Mouse (Mus musculus) erythroblast, embryonic 14.5 days (primary cell): ENCODE data around the gene Gm37240. TPM values are rescaled to one million over a fixed set of nuclear protein-coding genes. Genes with fewer than 3 reads are reported as not detected.

Experiments
- H3K27me3 ChIP-seq: 2 replicates; pipeline ENCODE4 v1.6.1; 2012; ENCODE audit warnings: inconsistent platforms; ENCODE audit not compliant: control insufficient read depth
- H3K36me3 ChIP-seq: 2 replicates; pipeline ENCODE4 v1.6.1; 2012; ENCODE audit warnings: mild to moderate bottlenecking, inconsistent platforms; ENCODE audit not compliant: control insufficient read depth
- H3K4me1 ChIP-seq: 2 replicates; pipeline ENCODE4 v1.6.1; 2012; ENCODE audit warnings: inconsistent platforms; ENCODE audit not compliant: control insufficient read depth
- H3K4me3 ChIP-seq: replicated peaks from 2 replicates; pipeline ENCODE3; 2012; ENCODE audit warnings: moderate library complexity, mild to moderate bottlenecking, inconsistent platforms
- H3K9me3 ChIP-seq: 2 replicates; pipeline ENCODE4 v1.6.1; 2012; ENCODE audit warnings: low read length, inconsistent platforms, mixed read lengths; ENCODE audit not compliant: control insufficient read depth
- GATA1 ChIP-seq: IDR thresholded peaks from 2 replicates; pipeline ENCODE4 v1.6.1; 2012; ENCODE audit warnings: low read length, inconsistent platforms, mixed read lengths
- TAL1 ChIP-seq: IDR thresholded peaks from 3 replicates; pipeline ENCODE4 v1.6.1; 2012; ENCODE audit warnings: low read length, inconsistent platforms, mixed read lengths
- polyA plus RNA-seq: library from polyadenylated mRNA; stranded (reverse); fragments of >175 nt; gene quantifications from 2 replicates; pipeline ENCODE4 v1.2.3, GENCODE M21; 2012

Gene Gm37240
- polyA plus RNA-seq, 1 experiment = not detected

DNA sequence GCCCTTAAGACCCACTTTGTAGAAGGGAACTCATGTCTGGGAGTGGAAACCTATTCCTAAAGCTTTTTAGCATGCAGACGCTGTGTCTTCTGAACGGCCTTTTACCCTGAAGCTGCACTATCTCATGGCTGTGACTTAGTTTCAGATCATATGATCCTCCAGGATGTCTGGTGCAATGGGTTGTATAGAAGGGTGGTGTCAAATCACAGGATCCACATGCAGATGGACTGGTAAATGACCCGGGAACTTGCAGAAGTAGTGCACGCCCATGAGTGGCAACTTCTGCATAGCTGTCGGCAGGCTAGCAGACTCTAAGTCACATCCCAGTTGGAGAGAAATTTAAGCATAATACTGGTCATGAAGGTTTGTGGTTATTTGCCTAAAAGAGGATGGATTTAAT lies 1139.2 kb downstream of the Gm37240 start:
- no peaks in the 10 kb centered on the region for H3K9me3 ChIP-seq
- no peak overlapping the region for H3K4me3 ChIP-seq
- no peaks in the 10 kb centered on the region; the same call in 1 of the 2 replicates for H3K4me1 ChIP-seq
- no peaks in the 10 kb centered on the region for H3K36me3 ChIP-seq
- no peak for TF ChIP-seq TAL1
- TF ChIP-seq GATA1 = no peak
- peaks cover 26% of the 10 kb centered on the region for H3K27me3 ChIP-seq

DNA sequence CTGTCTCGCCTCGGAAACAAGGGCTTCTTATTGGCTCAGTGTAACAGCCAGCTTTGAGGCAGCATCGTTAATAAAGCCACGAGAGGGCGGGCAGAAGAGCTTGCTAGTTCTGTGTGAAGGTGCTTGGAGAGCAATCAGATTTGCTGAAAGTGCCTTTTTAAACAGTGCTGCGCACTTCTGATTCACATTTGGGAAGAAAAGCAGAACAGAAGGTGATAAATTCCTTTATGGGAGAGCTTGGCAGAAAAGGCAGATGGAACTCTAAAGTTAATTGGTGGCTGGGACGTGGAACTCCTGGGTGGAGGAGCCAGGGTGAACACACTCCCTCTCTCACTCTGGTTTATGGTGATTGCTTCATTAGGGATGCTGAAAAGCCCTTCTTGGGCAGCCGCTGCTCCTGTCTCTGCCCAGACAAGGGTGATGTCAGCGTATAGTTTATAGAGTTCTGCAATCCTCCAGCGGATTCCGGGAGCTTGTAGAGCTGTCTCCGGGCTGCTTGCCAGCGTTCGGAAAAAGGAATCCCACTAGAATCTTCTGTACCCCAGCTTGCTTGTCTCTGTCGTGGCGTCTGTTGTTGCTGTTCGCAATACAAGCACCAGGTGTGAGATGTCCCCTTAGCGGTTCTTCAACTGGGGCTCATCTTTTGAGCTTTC lies 1141.7 kb downstream of the Gm37240 start:
- peaks cover 26% of the 10 kb centered on the region for H3K27me3 ChIP-seq

GRCm38 (mm10) chr3:84744707-84745106 lies 1142.6 kb downstream of the Gm37240 start:
- no peaks in the 10 kb centered on the region for H3K36me3 ChIP-seq
- no peaks in the 10 kb centered on the region for H3K9me3 ChIP-seq
- H3K4me1 ChIP-seq = no peaks in the 10 kb centered on the region; the same call in 1 of the 2 replicates
- H3K4me3 ChIP-seq = no peak overlapping the region
- H3K27me3 ChIP-seq = peaks cover 24% of the 10 kb centered on the region
- TF ChIP-seq TAL1 (no peak), GATA1 (no peak)

More for the DNA sequence above, 1141.7 kb downstream of the Gm37240 start:
- Histone ChIP-seq H3K4me3 (no peak overlapping the region), H3K9me3 (no peaks in the 10 kb centered on the region), H3K36me3 (no peaks in the 10 kb centered on the region), H3K4me1 (no peaks in the 10 kb centered on the region; the same call in 1 of the 2 replicates)
- TF ChIP-seq TAL1 = no peak
- TF ChIP-seq GATA1 = no peak

DNA sequence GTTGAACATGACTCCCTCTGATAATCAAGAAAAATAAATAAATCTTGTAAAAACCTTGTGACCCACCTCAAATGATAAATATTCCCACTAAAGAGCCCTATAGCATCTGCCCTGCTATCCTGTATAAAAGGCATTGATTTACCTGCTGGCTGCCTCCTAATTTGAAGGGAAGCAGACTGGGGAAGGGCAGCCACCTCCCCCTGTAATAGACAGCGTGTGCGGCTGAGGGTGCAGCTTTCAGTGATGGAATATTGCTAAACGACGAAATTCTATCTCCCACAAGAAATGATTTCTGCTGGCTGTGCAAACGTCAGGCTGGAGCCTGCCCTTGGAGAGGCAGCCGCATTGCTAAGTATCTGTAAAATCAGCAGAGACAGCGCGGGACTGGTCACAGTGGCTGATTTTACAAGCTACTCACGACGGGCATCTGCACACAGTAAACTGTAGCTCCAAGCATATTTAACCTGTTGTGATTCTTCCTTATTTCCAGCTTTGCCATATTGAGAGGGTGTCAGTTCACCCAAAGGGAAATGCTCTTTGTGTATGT lies 1147.2 kb downstream of the Gm37240 start:
- H3K36me3 ChIP-seq = no peaks in the 10 kb centered on the region
- H3K9me3 ChIP-seq = no peaks in the 10 kb centered on the region
- no peak for TF ChIP-seq GATA1
- TF ChIP-seq TAL1 = no peak
- no peaks in the 10 kb centered on the region for H3K4me1 ChIP-seq
- no peak overlapping the region for H3K4me3 ChIP-seq
- peaks cover 9% of the 10 kb centered on the region for H3K27me3 ChIP-seq

- TF ChIP-seq GATA1 (no peak), TAL1 (no peak)
- Histone ChIP-seq H3K4me3 (no peak overlapping the region), H3K36me3 (no peaks in the 10 kb centered on the region), H3K9me3 (no peaks in the 10 kb centered on the region), H3K27me3 (peaks cover 29% of the 10 kb centered on the region), H3K4me1 (peaks cover 2% of the 10 kb centered on the region; the same call in 1 of the 2 replicates)
These were observed 1150.2 kb downstream of the Gm37240 start for GRCm38 (mm10) chr3:84737137-84737536.

- H3K36me3 ChIP-seq = no peaks in the 10 kb centered on the region
- TF ChIP-seq GATA1 (no peak), TAL1 (no peak)
- H3K4me1 ChIP-seq = peaks cover 2% of the 10 kb centered on the region; the same call in 1 of the 2 replicates
- no peaks in the 10 kb centered on the region for H3K9me3 ChIP-seq
- no peak overlapping the region for H3K4me3 ChIP-seq
- peaks cover 43% of the 10 kb centered on the region for H3K27me3 ChIP-seq
These were observed 1151.6 kb downstream of the Gm37240 start for GRCm38 (mm10) chr3:84735716-84736115.

GRCm38 (mm10) chr3:84732516-84732915 lies 1154.8 kb downstream of the Gm37240 start:
- peaks cover 2% of the 10 kb centered on the region; the same call in 1 of the 2 replicates for H3K4me1 ChIP-seq
- peaks cover 55% of the 10 kb centered on the region for H3K27me3 ChIP-seq
- H3K9me3 ChIP-seq = no peaks in the 10 kb centered on the region
- no peaks in the 10 kb centered on the region for H3K36me3 ChIP-seq
- H3K4me3 ChIP-seq = no peak overlapping the region
- TF ChIP-seq TAL1 (no peak), GATA1 (no peak)

- H3K9me3 ChIP-seq = no peaks in the 10 kb centered on the region
- no peaks in the 10 kb centered on the region for H3K36me3 ChIP-seq
- peaks cover 55% of the 10 kb centered on the region for H3K27me3 ChIP-seq
- no peak overlapping the region for H3K4me3 ChIP-seq
- no peak for TF ChIP-seq GATA1
- TF ChIP-seq TAL1 = no peak
- peaks cover 2% of the 10 kb centered on the region; the same call in 1 of the 2 replicates for H3K4me1 ChIP-seq
These were observed 1155.3 kb downstream of the Gm37240 start for GRCm38 (mm10) chr3:84732016-84732502.

DNA sequence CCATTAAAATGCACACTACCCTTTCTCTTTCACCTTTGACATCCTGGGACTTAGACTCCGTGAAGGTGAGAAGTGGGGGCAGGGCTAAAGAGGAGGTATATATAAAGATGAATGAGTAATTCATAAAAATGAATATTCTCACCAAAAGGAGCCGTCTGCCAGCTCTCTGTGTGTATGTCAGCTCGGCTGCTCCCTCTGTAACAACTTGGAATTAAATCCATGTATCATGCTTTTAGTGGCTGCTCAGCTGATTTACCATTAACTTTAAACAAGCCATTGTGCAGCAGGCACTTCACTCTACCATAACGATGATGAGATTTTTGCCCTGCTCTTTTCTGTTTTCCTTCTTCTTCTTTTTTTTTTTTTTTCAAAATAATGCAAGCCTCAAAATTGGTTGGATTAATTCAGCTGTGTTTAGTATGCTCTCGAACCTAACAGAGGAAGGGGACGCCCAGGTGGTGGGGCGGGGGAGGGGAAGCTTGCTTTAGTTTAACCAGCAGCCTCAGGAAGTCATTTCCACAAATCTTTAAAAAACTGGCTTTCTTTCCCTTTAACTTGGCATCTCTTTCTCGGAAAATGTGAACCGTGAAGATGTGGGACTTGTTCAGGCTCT lies 1155.8 kb downstream of the Gm37240 start:
- Histone ChIP-seq H3K9me3 (no peaks in the 10 kb centered on the region), H3K36me3 (no peaks in the 10 kb centered on the region), H3K4me3 (no peak overlapping the region), H3K4me1 (peaks cover 2% of the 10 kb centered on the region; the same call in 1 of the 2 replicates), H3K27me3 (peaks cover 54% of the 10 kb centered on the region)
- TF ChIP-seq TAL1 (no peak), GATA1 (no peak)
